Mouse (Mus musculus) adrenal gland, adult 8-10 months (tissue): ENCODE results near the gene Zgpat. TPM values are rescaled to one million over a fixed set of nuclear protein-coding genes. Genes with fewer than 3 reads are reported as not detected.

Experiments used
- DNase-seq: peaks from one replicate; pipeline ENCODE4 v3.0.0; 2022
- total RNA-seq, 4 experiments: library from RNA; stranded (reverse); gene quantifications; 2 replicates each; pipeline ENCODE4 v1.2.4; 2022

Gene Zgpat
- total RNA-seq, result 10 to 100 TPM; 49.1 to 76.4 (median 55.7) TPM

- DNase-seq, result peak; percentile 82
Observed at GRCm38 (mm10) chr2:181364860-181365596, at the start of gene Zgpat, which contains the start of gene Arfrp1. TSS of gene Zgpat (plus strand) at chr2:181364928. TSS of gene Arfrp1 (minus strand) at chr2:181365404.

- DNase-seq, result peak; percentile 61
Observed at GRCm38 (mm10) chr2:181319248-181320102, 45.3 kb upstream of the Zgpat start, which contains the start of gene Rtel1. TSS of gene Rtel1 (plus strand) at chr2:181319739.

GRCm38 (mm10) chr2:181320103-181320499 lies 44.6 kb upstream of the Zgpat start:
- no peak for DNase-seq

- no peak for DNase-seq
Observed at GRCm38 (mm10) chr2:181322136-181322535, 42.6 kb upstream of the Zgpat start.

- DNase-seq, result peak; percentile 16
Observed at GRCm38 (mm10) chr2:181326098-181326497, 38.6 kb upstream of the Zgpat start.

- no peak for DNase-seq
Observed at GRCm38 (mm10) chr2:181332542-181332941, 32.2 kb upstream of the Zgpat start.

- peak; percentile 31 for DNase-seq
Observed at GRCm38 (mm10) chr2:181334023-181334422, 30.7 kb upstream of the Zgpat start.

GRCm38 (mm10) chr2:181340426-181340825 lies 24.3 kb upstream of the Zgpat start:
- DNase-seq, result no peak

GRCm38 (mm10) chr2:181342766-181343165 lies 22.0 kb upstream of the Zgpat start:
- no peak for DNase-seq

- no peak for DNase-seq
Observed at GRCm38 (mm10) chr2:181356780-181357179, 7.9 kb upstream of the Zgpat start.

- no peak for DNase-seq
Observed at GRCm38 (mm10) chr2:181363946-181364345, 782 bp upstream of the Zgpat start.

- DNase-seq, result no peak
Observed at GRCm38 (mm10) chr2:181364487-181364859, 255 bp upstream of the Zgpat start.

GRCm38 (mm10) chr2:181365655-181366075 lies 937 bp downstream of the Zgpat start:
- no peak for DNase-seq

GRCm38 (mm10) chr2:181370001-181370400 lies 5.3 kb downstream of the Zgpat start:
- no peak for DNase-seq

GRCm38 (mm10) chr2:181375787-181376186 lies 11.1 kb downstream of the Zgpat start:
- no peak for DNase-seq

- DNase-seq, result no peak
Observed at GRCm38 (mm10) chr2:181377230-181377629, 12.5 kb downstream of the Zgpat start.

- DNase-seq, result no peak
Observed at GRCm38 (mm10) chr2:181378701-181379100, 14.0 kb downstream of the Zgpat start.

- no peak for DNase-seq
Observed at GRCm38 (mm10) chr2:181379778-181380177, 15.1 kb downstream of the Zgpat start, which contains the start of gene Lime1. TSS of gene Lime1 (plus strand) at chr2:181380078.

- no peak for DNase-seq
Observed at GRCm38 (mm10) chr2:181380251-181380650, 15.5 kb downstream of the Zgpat start.

- no peak for DNase-seq
Observed at GRCm38 (mm10) chr2:181381107-181381506, 16.4 kb downstream of the Zgpat start.

- no peak for DNase-seq
Observed at GRCm38 (mm10) chr2:181381631-181382306, 17.0 kb downstream of the Zgpat start.

- no peak for DNase-seq
Observed at GRCm38 (mm10) chr2:181384463-181384862, 19.7 kb downstream of the Zgpat start.

- DNase-seq, result no peak
Observed at GRCm38 (mm10) chr2:181384919-181385391, 20.2 kb downstream of the Zgpat start.
